Comparison of ENCODE assay signal across 8 mouse cellular contexts in the genomic region with DNA sequence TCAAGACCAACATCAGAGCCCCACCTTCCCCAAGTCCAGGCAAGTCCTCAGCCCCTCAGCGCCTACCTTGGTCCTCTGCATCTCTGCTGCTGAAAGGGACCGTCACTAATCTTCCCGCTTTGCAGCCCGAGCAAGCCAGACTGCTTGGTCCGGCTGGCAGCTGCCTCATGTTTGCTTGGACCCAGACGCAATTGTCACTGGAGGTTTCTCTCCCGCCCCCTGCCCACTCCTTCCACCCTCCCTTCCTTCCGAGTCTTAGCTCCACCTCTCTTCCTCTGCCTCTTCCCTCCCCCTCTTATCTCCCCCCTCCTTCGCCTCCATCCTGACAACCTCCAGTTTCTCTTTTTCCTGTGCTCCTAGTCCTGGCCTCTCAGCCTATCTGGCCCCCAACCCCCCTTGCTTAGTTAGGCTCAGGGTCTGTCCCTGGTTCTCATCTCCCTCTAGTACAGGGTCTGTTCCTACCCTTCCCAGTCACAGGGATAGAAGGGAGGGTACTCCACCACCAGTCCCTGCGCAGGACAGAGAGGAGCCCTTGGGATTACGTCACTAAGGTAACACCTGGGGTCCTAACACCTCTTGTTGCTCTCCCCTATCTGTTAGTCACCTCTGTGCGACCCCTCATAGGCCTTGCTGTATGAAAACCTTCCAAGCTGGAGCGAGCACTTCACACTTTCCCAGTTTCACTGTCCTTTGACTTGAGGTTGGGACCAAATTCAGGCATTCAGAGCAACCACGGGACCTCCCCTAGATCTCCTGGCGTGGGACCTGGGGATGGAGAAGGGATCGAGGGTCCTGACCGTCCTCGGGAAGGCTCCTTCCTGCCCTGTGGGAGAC. TPM values are rescaled to one million over a fixed set of nuclear protein-coding genes. Genes with fewer than 3 reads are reported as not detected.
DNase-seq lines count a peak whose midpoint lies in the region; ATAC-seq and TF ChIP-seq lines count a peak whose summit lies in the region.

No protein-coding gene starts in this region.

- TF ChIP-seq CTCF in left cerebral cortex, adult 2 months (IDR thresholded peaks at IDR 0.05): no peak

- peak overlapping the region; percentile 66 for H3K4me2 ChIP-seq in heart, embryonic 12.5 days
- peak overlapping the region; percentile 57 for H3K4me2 ChIP-seq in heart, embryonic 15.5 days
- H3K4me2 ChIP-seq in midbrain, embryonic 13.5 days (replicated peaks): peak overlapping the region; percentile 62

- 0 out of 2 replicates have a peak overlapping the region, but pooled peaks have one; percentile 26 for H3K9ac ChIP-seq in heart, embryonic 12.5 days
- H3K9ac ChIP-seq in heart, embryonic 15.5 days: no peak overlapping the region
- peak overlapping the region; percentile 65 for H3K9ac ChIP-seq in midbrain, embryonic 13.5 days (replicated peaks)

- H3K36me3 ChIP-seq in heart, embryonic 12.5 days: no peaks in the 10 kb centered on the region
- no peaks in the 10 kb centered on the region for H3K36me3 ChIP-seq in heart, embryonic 15.5 days
- H3K36me3 ChIP-seq in midbrain, embryonic 13.5 days: no peaks in the 10 kb centered on the region

- 2% methylated on average over 18 of the region's 18 CpGs for WGBS in heart, embryonic 12.5 days
- 4% methylated on average over 18 of the region's 18 CpGs for WGBS in heart, embryonic 15.5 days
- 1% methylated on average over 18 of the region's 18 CpGs for WGBS in midbrain, embryonic 13.5 days

- no peak overlapping the region for H3K27ac ChIP-seq in heart, embryonic 12.5 days (ENCODE audit: poor library complexity, severe bottlenecking)
- H3K27ac ChIP-seq in heart, embryonic 15.5 days: no peak overlapping the region
- H3K27ac ChIP-seq in left cerebral cortex, adult 2 months: peak overlapping the region; percentile 96
- H3K27ac ChIP-seq in midbrain, embryonic 13.5 days: peak overlapping the region; percentile 82

- H3K9me3 ChIP-seq in heart, embryonic 12.5 days (replicated peaks): no peaks in the 10 kb centered on the region
- H3K9me3 ChIP-seq in heart, embryonic 15.5 days (replicated peaks): no peaks in the 10 kb centered on the region
- H3K9me3 ChIP-seq in midbrain, embryonic 13.5 days: no peaks in the 10 kb centered on the region

- peaks cover 22% of the 10 kb centered on the region for H3K27me3 ChIP-seq in heart, embryonic 12.5 days (replicated peaks)
- peaks cover 12% of the 10 kb centered on the region for H3K27me3 ChIP-seq in heart, embryonic 15.5 days
- 0 out of 2 replicates have a peak, but pooled peaks cover 3% of the 10 kb centered on the region for H3K27me3 ChIP-seq in midbrain, embryonic 13.5 days

- peak; percentile 52 for ATAC-seq in heart, embryonic 12.5 days (ENCODE audit: insufficient number of reproducible peaks, low FRiP score)
- ATAC-seq in heart, embryonic 15.5 days (replicated peaks; ENCODE audit: insufficient number of reproducible peaks, insufficient read depth, low FRiP score, low read depth): no peak; the same call in 1 of the 2 replicates
- ATAC-seq in midbrain, embryonic 13.5 days: peak; percentile 84

- intact Hi-C loops in heart, postnatal 14 days (cut with DNase I): no loop called here
- intact Hi-C loops in left cerebral cortex, adult 2 months (cut with DNase I): loop anchor here (2.0 kb wide), 1 partner anchor 15 kb away; no protein-coding TSS in a partner anchor

- peak overlapping the region; percentile 35 for H3K4me3 ChIP-seq in heart, embryonic 12.5 days
- H3K4me3 ChIP-seq in heart, embryonic 15.5 days: peak overlapping the region; percentile 33
- H3K4me3 ChIP-seq in left cerebral cortex, adult 2 months: peak overlapping the region; percentile 69
- peak overlapping the region; percentile 42 for H3K4me3 ChIP-seq in midbrain, embryonic 13.5 days (replicated peaks)

- DNase-seq in heart, postnatal 14 days: no peak
- DNase-seq in cerebellum, postnatal 25 days: peak; percentile 89 to 91
- peak; percentile 72 to 77 for DNase-seq in left cerebral cortex, adult 2 months (ENCODE audit: extremely low spot score in 1 of 2, low spot score in 2 of 2)
- no peak for DNase-seq in urinary bladder, adult 18-20 months (ENCODE audit: low spot score in 2 of 2)
- no peak for DNase-seq in urinary bladder, postnatal 36 days (ENCODE audit: low spot score in 2 of 2)

- H3K4me1 ChIP-seq in heart, embryonic 12.5 days (replicated peaks): peaks cover 14% of the 10 kb centered on the region
- H3K4me1 ChIP-seq in heart, embryonic 15.5 days (replicated peaks): peaks cover 12% of the 10 kb centered on the region
- peaks cover 66% of the 10 kb centered on the region for H3K4me1 ChIP-seq in midbrain, embryonic 13.5 days (replicated peaks)

RNA-seq across cellular contexts. Expression of gene Kcnip3, which starts 0.5 kb away (rescaled TPM):
- polyA plus RNA-seq in heart, embryonic 12.5 days (2016; fragmentation: Nextera tagmentation; extraction: Ambion mirVana): 1.2 TPM in 2 replicates
- total RNA-seq in heart, postnatal 14 days (2021): 1 to 10 TPM; 1.5 to 1.8 TPM
- polyA plus RNA-seq in heart, embryonic 15.5 days (2015; fragmentation: Nextera tagmentation; extraction: Ambion mirVana): 0.86 and 2.3 TPM in 2 replicates
- 100 to 1,000 TPM; 114 to 126 TPM for total RNA-seq in left cerebral cortex, adult 2 months (2021)
- polyA plus RNA-seq in midbrain, embryonic 13.5 days (2015; fragmentation: Nextera tagmentation; extraction: Ambion mirVana): 4.5 and 5.5 TPM in 2 replicates

RNA-seq across cellular contexts. Expression of gene Prom2, which starts 19.9 kb away (rescaled TPM):
- 0.19 and 0.21 TPM in 2 replicates for polyA plus RNA-seq in heart, embryonic 12.5 days (2016; fragmentation: Nextera tagmentation; extraction: Ambion mirVana)
- total RNA-seq in heart, postnatal 14 days (2021): not detected
- 0.08 and 0.43 TPM in 2 replicates for polyA plus RNA-seq in heart, embryonic 15.5 days (2015; fragmentation: Nextera tagmentation; extraction: Ambion mirVana)
- 1 to 10 TPM in 1 of 2 experiments, under 1 TPM in 1; 0.16 to 1.2 TPM for total RNA-seq in left cerebral cortex, adult 2 months (2021)
- not detected in 2 replicates for polyA plus RNA-seq in midbrain, embryonic 13.5 days (2015; fragmentation: Nextera tagmentation; extraction: Ambion mirVana)

Comparison
In these comparisons a context has a peak if more than half of its experiments do, and no peak if none do; other contexts are left out.
1. H3K27ac ChIP-seq: peak in left cerebral cortex, adult 2 months (single experiment) and midbrain, embryonic 13.5 days (single experiment); none in heart, embryonic 12.5 days (single experiment) and heart, embryonic 15.5 days (single experiment).
2. DNase-seq: peak in cerebellum, postnatal 25 days (2 of 2) and left cerebral cortex, adult 2 months (2 of 2); none in heart, postnatal 14 days (0 of 2), urinary bladder, adult 18-20 months (0 of 2) and urinary bladder, postnatal 36 days (0 of 2).
3. Peak in every context shown above with its lines, with median percentiles within 50 percentile points of each other: H3K4me2 ChIP-seq and H3K4me3 ChIP-seq.